Mouse (Mus musculus): ENCODE results near the gene Bmp10.

The Bmp10 gene

GRCm38 (mm10) chr6:87428487-87429044 is at the start of gene Bmp10:
Gene Bmp10 (plus strand): TSS chr6:87428994.
- DNase-seq = no peak

- peak in 1 of 2 experiments; percentile 27 for DNase-seq
Measured at GRCm38 (mm10) chr6:87383926-87384691, 44.7 kb upstream of the Bmp10 start.

- DNase-seq = no peak
Measured at GRCm38 (mm10) chr6:87384761-87385160, 44.0 kb upstream of the Bmp10 start.

- DNase-seq = peak; percentile 28 to 62
Measured at GRCm38 (mm10) chr6:87386203-87386602, 42.6 kb upstream of the Bmp10 start.

GRCm38 (mm10) chr6:87386681-87387080 is 42.1 kb upstream of the Bmp10 start:
- no peak for DNase-seq

- no peak for DNase-seq
Measured at GRCm38 (mm10) chr6:87388877-87389276, 39.9 kb upstream of the Bmp10 start, which contains the start of gene Gkn3. Gene Gkn3 (minus strand): TSS chr6:87388935.

- no peak for DNase-seq
Measured at GRCm38 (mm10) chr6:87389455-87389989, 39.3 kb upstream of the Bmp10 start.

- DNase-seq = peak in 1 of 2 experiments; percentile 34
Measured at GRCm38 (mm10) chr6:87393466-87394205, 35.2 kb upstream of the Bmp10 start.

- DNase-seq = peak in 1 of 2 experiments; percentile 17
Measured at GRCm38 (mm10) chr6:87394783-87395182, 34.0 kb upstream of the Bmp10 start.

GRCm38 (mm10) chr6:87399137-87399536 is 29.7 kb upstream of the Bmp10 start:
- DNase-seq = peak in 1 of 2 experiments; percentile 78

- DNase-seq = no peak
Measured at GRCm38 (mm10) chr6:87399886-87400566, 28.8 kb upstream of the Bmp10 start.

- no peak for DNase-seq
Measured at GRCm38 (mm10) chr6:87401456-87401855, 27.3 kb upstream of the Bmp10 start.

GRCm38 (mm10) chr6:87412011-87412410 is 16.8 kb upstream of the Bmp10 start:
- no peak for DNase-seq

- DNase-seq = no peak
Measured at GRCm38 (mm10) chr6:87422304-87422703, 6.5 kb upstream of the Bmp10 start.

- DNase-seq = peak; percentile 27 to 38
Measured at GRCm38 (mm10) chr6:87424037-87424816, 4.6 kb upstream of the Bmp10 start.

GRCm38 (mm10) chr6:87426954-87427353 is 1.8 kb upstream of the Bmp10 start:
- DNase-seq = no peak

- DNase-seq = no peak
Measured at GRCm38 (mm10) chr6:87427616-87428015, 1.2 kb upstream of the Bmp10 start.

- no peak for DNase-seq
Measured at GRCm38 (mm10) chr6:87435791-87436190, 7.0 kb downstream of the Bmp10 start.

- DNase-seq = no peak
Measured at GRCm38 (mm10) chr6:87436745-87437144, 8.0 kb downstream of the Bmp10 start.

- no peak for DNase-seq
Measured at GRCm38 (mm10) chr6:87443253-87443652, 14.5 kb downstream of the Bmp10 start.

GRCm38 (mm10) chr6:87445222-87445621 is 16.4 kb downstream of the Bmp10 start:
- no peak for DNase-seq

- no peak for DNase-seq
Measured at GRCm38 (mm10) chr6:87447217-87447616, 18.4 kb downstream of the Bmp10 start.
